In genomic region chr15:81068641-81069381, GRCm38 (mm10) we compare ENCODE assay signal across 17 mouse cellular contexts.
"Had no signal": no experiment of that assay in that cellular context is flagged by ENCODE, and none has a peak within 500 bp of the region (broad histone marks: within the 10 kb centered on the region; RNA-seq: fewer than 3 reads in every experiment).

No protein-coding gene starts in this region.

- H3K9me3 ChIP-seq: midbrain, embryonic 10.5 days; midbrain, embryonic 12.5 days; neural tube, embryonic 13.5 days; neural tube, embryonic 15.5 days had no signal

- H3K4me3 ChIP-seq: midbrain, embryonic 10.5 days; midbrain, embryonic 12.5 days; neural tube, embryonic 13.5 days; neural tube, embryonic 15.5 days had no signal

- H3K4me1 ChIP-seq: midbrain, embryonic 10.5 days; midbrain, embryonic 12.5 days; neural tube, embryonic 13.5 days had no signal

- H3K27ac ChIP-seq: midbrain, embryonic 10.5 days; midbrain, embryonic 12.5 days; neural tube, embryonic 13.5 days; neural tube, embryonic 15.5 days had no signal

- DNase-seq: lung, adult 18-20 months; lung, embryonic 14.5 days; lung, postnatal 10 days; lung, postnatal 4 days; midbrain, embryonic 14.5 days; retina, postnatal 1 day; right cerebral cortex, adult 18-20 months; right cerebral cortex, postnatal 25 days; right cerebral cortex, postnatal 4 days; spleen, adult 18-20 months; thymus, postnatal 14 days; thymus, postnatal 36 days had no signal

- ATAC-seq: midbrain, embryonic 16.5 days had no signal

- H3K4me2 ChIP-seq: lung, embryonic 14.5 days; midbrain, embryonic 12.5 days; neural tube, embryonic 13.5 days; neural tube, embryonic 15.5 days had no signal

- H3K27me3 ChIP-seq: midbrain, embryonic 12.5 days; neural tube, embryonic 13.5 days; neural tube, embryonic 15.5 days had no signal

- H3K36me3 ChIP-seq: midbrain, embryonic 12.5 days; neural tube, embryonic 13.5 days; neural tube, embryonic 15.5 days had no signal

- H3K9ac ChIP-seq: lung, embryonic 14.5 days; midbrain, embryonic 12.5 days; neural tube, embryonic 13.5 days; neural tube, embryonic 15.5 days had no signal
